Mouse (Mus musculus) stomach, adult 2 months (tissue): ENCODE measurements around the gene Dmxl2. TPM values are rescaled to one million over a fixed set of nuclear protein-coding genes. Genes with fewer than 3 reads are reported as not detected.

ENCODE experiments used
- polyA plus RNA-seq: library from polyadenylated mRNA; depleted of rRNA; stranded (reverse); fragments of >200 nt; gene quantifications from 2 replicates; pipeline ENCODE4 v1.2.3, GENCODE M21; 2012; rRNA removed

The Dmxl2 gene
- polyA plus RNA-seq = 0.23 and 0.45 TPM in 2 replicates

DNA sequence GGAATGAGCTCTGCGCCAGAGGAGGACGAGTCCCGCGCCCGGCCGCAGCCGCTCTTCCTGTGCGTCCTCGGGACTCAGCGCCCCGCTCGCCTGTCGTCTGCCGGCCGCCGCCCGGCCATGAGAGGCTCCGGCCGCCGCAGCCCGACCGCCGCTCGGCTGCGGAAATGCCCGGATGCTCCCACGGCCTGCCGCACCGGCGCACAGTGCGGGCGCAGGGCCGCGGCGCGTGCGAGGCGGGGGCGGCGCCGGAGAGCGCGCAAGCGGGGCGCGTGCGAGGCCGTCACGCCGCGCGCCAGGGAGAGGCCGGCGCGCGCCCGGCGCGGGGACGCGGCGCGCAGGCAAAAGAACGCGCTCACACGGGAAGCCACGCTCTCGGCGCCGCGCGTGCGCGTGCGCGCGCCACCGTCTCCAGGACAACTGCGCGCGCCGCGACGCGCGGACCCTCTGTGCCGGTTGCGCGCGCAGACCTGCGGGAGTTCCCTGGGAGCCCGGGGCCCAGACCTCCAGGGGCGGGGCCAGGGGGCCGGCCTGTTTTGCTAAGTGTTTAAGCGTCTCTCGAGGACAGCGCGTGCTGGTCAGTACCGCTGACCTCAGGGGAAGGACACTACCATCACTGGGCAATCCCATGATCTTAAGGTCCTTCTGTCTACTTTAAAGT is at the start of gene Dmxl2:
TSS of gene Dmxl2 (minus strand) at position 174 of the 658 bp plus-strand sequence.

DNA sequence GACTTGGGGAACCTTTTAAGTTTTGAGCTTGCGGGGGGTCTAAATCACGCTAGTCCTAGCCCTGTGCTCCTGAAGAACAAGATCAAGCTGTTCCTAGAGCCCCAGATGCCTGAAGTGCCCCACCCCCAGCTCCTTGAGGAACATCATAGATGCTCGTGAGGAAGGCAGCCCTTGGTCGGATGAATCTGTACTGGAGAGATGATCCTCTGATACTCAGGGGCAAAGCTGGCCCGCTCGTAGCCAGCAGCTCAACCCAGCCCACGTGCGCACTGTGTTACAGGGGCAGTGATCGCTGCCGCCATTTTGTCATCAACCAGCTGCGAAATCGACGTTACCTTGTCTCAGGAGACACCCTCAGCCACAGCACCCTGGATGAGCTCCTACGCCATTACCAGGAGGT is 37.3 kb upstream of the Dmxl2 start, which contains the start of gene Sh2d7:
TSS of gene Sh2d7 (plus strand) at position 301 of the 400 bp plus-strand sequence.

Other genes with a start within 250 kb of the Dmxl2 start
- not detected in 2 replicates for gene Cyp19a1, start 233.5 kb downstream of the Dmxl2 start, polyA plus RNA-seq
- gene Gldn, start 215.1 kb downstream of the Dmxl2 start, polyA plus RNA-seq = 0.03 TPM in 1 of 2 replicates, not detected in the other
- gene Sh2d7, start 37.4 kb upstream of the Dmxl2 start, polyA plus RNA-seq = 1.6 and 2.3 TPM in 2 replicates
- gene Cib2, start 58.6 kb upstream of the Dmxl2 start, polyA plus RNA-seq = 2.0 and 3.2 TPM in 2 replicates
- gene Idh3a, start 84.7 kb upstream of the Dmxl2 start, polyA plus RNA-seq = 16.3 and 16.8 TPM in 2 replicates
- 45.1 and 46.5 TPM in 2 replicates for gene Acsbg1, start 160.2 kb upstream of the Dmxl2 start, polyA plus RNA-seq
- gene Dnaja4, start 197.2 kb upstream of the Dmxl2 start, polyA plus RNA-seq = 2.8 and 3.2 TPM in 2 replicates
- 5.5 and 10.0 TPM in 2 replicates for gene Wdr61, start 232.9 kb upstream of the Dmxl2 start, polyA plus RNA-seq